Mouse (Mus musculus): ENCODE results near the gene Zcchc2.

Zcchc2 gene

DNA sequence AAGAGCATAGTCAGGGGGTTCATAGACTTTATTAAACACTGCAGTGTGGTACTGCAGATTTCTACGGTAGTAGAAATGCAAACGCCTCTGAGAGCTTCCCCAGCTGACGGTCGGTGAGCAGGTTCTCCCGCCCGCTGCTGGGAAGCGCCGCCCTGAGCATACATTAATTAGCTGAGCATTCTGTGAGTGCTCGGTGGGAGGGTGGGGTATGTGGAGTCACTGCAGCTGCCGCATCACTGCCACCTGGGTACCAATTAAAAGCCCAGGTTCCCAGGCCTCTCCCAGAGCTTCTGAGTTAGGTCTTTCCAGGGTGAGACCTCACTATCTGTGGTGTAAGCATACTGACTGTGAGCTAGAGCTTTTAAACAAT is 81.8 kb downstream of the Zcchc2 start:
- no peak for DNase-seq (ENCODE audit: low spot score in 2 of 2)

DNA sequence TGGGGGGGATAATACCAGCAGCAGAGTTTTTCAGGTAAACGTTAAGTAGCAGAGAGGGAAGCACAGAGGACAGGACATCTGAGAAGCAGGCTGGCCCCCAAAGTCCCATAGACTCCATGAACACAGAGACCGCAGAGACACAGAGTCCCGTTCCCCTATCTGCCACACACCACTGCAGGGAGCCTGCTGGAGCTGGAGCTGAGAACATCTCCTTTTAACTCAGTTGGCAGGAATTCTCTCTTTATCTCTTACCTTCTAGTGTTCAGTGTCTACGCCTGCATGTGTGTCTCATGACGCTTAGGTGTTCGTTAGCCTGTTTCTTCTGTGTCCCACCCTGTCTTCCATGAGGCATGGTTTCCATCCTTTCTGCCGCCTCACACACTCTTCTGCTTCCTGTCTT is 83.0 kb downstream of the Zcchc2 start:
- DNase-seq (ENCODE audit: low spot score in 2 of 2) = peak in 1 of 2 experiments; percentile 3

DNA sequence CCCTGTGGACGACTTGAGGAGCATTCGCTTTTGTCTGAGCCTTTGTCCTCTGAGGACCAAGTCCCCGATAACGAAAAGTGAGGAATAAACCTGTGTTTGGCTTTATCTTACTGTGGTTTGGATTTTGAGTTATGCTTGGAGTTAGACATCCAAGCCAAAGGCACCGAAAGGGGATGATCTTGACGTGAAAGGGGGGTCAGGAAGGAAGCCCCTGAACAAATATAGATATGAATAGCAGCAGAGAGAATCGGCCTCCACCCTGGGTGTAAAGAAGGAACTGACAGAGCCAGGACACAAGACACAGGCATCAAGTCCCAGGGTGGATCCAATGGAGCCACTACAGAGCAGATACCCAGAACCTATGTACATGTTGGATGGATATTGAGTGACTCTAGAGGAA is 83.9 kb downstream of the Zcchc2 start:
- DNase-seq (ENCODE audit: low spot score in 2 of 2) = no peak

DNA sequence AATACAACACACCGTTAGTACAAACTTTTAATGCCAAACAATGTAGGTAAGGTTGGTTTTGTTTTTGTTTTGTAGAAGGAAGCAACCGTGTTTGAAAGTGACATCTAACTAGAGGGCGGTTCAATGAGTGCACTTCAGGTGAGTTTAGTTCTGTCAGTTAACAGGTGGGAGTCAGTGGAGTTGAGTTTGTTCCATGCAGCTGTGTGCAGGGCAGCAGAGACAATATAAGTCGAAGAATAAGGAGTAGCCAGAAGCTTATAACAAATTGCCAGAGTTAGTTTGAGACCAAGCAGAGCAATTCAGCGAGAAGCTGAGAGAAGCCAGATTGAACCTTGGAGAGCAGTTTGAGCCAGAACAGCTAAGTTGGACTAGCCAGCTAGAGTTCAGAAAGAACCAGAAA is 84.5 kb downstream of the Zcchc2 start:
- DNase-seq (ENCODE audit: low spot score in 2 of 2) = peak in 1 of 2 experiments; percentile 5

DNA sequence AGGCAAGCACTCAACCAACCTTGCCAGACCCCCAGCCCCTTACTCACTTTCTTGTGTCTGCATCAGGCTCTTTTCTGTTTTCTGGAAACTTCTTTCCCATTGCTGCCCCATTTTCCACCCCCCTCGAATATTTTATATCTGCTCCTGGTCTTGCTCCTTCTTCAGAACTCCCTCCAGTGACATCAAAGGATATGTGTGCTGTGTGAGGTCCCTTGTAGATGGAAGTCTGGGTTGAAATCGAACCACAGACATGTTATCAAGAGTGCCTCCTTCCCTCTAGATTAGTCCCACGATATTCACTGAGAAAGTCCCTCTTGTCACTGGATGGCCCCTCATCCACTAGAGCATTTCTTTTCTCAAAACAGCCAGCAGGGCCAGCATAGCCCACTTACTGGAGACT is 86.4 kb downstream of the Zcchc2 start:
- peak in 1 of 2 experiments; percentile 8 for DNase-seq (ENCODE audit: low spot score in 2 of 2)

DNA sequence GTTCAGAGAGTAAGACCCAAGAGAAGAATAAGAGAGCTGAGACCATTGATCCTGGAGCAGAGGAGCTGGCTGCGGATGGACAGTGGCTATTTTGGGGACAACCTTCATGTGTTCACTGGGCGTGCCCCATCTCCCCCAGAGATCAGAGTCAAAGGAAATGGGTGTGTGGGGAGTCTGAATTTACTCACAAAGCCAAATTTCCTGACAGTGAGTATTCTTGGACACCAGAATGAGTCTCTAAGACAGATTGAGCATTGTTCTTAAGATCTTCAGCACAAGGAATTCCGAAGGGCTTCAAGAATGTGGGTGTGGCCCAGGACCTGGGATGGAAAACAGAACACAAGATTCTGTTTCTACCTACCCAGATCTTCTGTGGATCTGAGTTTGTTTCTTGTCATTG is 87.0 kb downstream of the Zcchc2 start:
- DNase-seq (ENCODE audit: low spot score in 2 of 2) = no peak
